Mouse (Mus musculus) kidney, adult 2 months (tissue): ENCODE data around the gene Pxk. TPM values are rescaled to one million over a fixed set of nuclear protein-coding genes. Genes with fewer than 3 reads are reported as not detected.

Experiments used
- DNase-seq: peaks from one replicate; pipeline ENCODE4 v3.0.0; 2021
- H3K27ac ChIP-seq: fragments of 200-500 bp; 2 replicates; pipeline ENCODE4 v1.5.1; 2012; ENCODE audit warnings: low read depth, low read length, control low read depth, inconsistent platforms; ENCODE audit not compliant: insufficient read depth
- H3K27me3 ChIP-seq: fragments of 200-500 bp; replicated peaks from 2 replicates; pipeline ENCODE4 v1.6.1; 2012; ENCODE audit warnings: mild to moderate bottlenecking, moderate library complexity, low read length, inconsistent platforms; ENCODE audit not compliant: control insufficient read depth, insufficient read depth
- H3K36me3 ChIP-seq: fragments of 200-500 bp; 2 replicates; pipeline ENCODE4 v1.6.1; 2012; ENCODE audit warnings: mild to moderate bottlenecking, moderate library complexity, low read length, inconsistent platforms; ENCODE audit not compliant: control insufficient read depth, insufficient read depth
- H3K4me1 ChIP-seq: fragments of 200-500 bp; 2 replicates; pipeline ENCODE4 v1.6.1; 2011; ENCODE audit warnings: low read length; ENCODE audit not compliant: control insufficient read depth, insufficient read depth
- H3K4me3 ChIP-seq: fragments of 200-500 bp; 2 replicates; pipeline ENCODE4 v1.5.1; 2011; ENCODE audit warnings: mild to moderate bottlenecking, low read depth, low read length, control low read depth; ENCODE audit not compliant: insufficient read depth
- CTCF ChIP-seq: fragments of 200-500 bp; conservative IDR thresholded peaks from 2 replicates; pipeline ENCODE4 v1.5.1; 2011; ENCODE audit warnings: low read depth, mild to moderate bottlenecking, control low read depth, low read length, moderate library complexity, mixed read lengths; ENCODE audit not compliant: insufficient read depth, insufficient read length
- POLR2A ChIP-seq: fragments of 200-500 bp; IDR thresholded peaks from one replicate; pipeline ENCODE4 v1.6.1; 2011; ENCODE audit warnings: low read depth, low read length, control low read depth
- WGBS: fragments of 180-500 bp; shearing (Covaris S2); methylation state at CpG from one replicate; pipeline ENCODE4 v1.1.7; 2018; 5-methylcytosine and 5-hydroxymethylcytosine counted together
- polyA plus RNA-seq: library from polyadenylated mRNA; depleted of rRNA; stranded (reverse); fragments of >200 nt; gene quantifications from 2 replicates; pipeline ENCODE4 v1.2.3, GENCODE M21; 2012

Gene Pxk
- polyA plus RNA-seq, 1 experiment = 42.9 TPM

DNA sequence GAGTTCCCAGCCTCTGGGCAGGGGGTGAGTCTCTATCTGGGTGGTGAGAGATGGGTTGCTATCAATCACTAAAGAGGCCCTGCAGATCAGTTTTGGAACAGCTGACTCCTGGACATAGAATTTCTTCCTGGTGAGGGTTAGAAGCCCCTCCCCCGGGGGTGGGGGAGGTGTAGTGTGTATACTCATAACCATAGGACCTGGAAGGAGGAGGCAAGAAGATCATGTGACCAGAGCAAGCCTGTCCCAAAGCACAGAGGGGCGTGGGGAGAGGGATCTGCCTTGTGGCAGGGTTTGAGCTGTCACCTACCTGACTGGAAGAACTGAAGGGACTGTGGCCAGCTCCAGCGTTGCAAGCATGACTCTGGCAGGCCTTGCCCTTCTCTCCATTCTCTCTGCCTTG, 35.9 kb upstream of the Pxk start:
- Histone ChIP-seq H3K27ac (no peak overlapping the region), H3K4me3 (no peak overlapping the region), H3K36me3 (no peaks in the 10 kb centered on the region), H3K27me3 (no peaks in the 10 kb centered on the region), H3K4me1 (no peaks in the 10 kb centered on the region)
- 44% methylated on average over 3 of the region's 3 CpGs for WGBS
- no peak for TF ChIP-seq POLR2A
- no peak for TF ChIP-seq CTCF
- no peak for DNase-seq

DNA sequence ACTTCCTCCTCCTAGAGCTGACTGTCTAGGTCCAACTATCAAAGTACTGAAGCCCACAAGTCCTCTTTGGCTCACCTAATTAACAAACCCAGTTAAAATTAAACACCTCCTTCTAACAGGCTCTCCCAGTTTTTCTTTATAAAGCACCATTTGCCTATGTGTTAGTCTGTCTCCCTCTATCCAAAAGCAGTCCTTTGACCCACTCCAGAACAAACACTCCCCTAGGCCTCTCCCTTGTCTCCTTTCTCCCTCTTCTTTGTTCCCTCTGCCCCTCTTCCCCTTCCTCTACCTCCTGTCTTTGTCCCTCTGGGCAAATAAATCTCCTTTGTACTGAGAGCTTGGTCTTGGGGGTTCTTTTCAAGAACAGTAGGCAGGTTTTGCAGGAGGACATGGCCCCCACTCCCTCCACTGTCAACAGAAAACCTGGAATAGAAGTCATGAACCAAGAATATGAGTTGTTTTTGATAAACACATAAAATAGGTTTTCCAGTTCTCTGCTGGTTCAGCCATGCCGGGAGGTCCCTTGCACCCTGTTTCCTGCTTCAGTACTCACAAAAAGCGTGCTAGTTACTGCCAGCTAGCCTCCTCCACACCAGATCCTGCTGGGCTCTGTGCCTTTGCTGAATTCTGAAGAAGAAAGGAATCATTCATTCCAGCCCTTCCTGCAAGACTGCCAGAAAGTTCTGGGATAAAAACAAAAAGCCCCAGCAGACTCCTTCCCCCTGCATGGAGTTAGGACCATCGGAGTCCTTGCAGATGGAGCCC, 35.3 kb upstream of the Pxk start:
- H3K4me3 ChIP-seq = no peak overlapping the region
- TF ChIP-seq POLR2A = no peak
- no peak for TF ChIP-seq CTCF
- H3K36me3 ChIP-seq = no peaks in the 10 kb centered on the region
- no peaks in the 10 kb centered on the region for H3K27me3 ChIP-seq
- H3K4me1 ChIP-seq = no peaks in the 10 kb centered on the region
- WGBS = 48% methylated on average over 3 of the region's 3 CpGs
- DNase-seq = no peak
- H3K27ac ChIP-seq = no peak overlapping the region

DNA sequence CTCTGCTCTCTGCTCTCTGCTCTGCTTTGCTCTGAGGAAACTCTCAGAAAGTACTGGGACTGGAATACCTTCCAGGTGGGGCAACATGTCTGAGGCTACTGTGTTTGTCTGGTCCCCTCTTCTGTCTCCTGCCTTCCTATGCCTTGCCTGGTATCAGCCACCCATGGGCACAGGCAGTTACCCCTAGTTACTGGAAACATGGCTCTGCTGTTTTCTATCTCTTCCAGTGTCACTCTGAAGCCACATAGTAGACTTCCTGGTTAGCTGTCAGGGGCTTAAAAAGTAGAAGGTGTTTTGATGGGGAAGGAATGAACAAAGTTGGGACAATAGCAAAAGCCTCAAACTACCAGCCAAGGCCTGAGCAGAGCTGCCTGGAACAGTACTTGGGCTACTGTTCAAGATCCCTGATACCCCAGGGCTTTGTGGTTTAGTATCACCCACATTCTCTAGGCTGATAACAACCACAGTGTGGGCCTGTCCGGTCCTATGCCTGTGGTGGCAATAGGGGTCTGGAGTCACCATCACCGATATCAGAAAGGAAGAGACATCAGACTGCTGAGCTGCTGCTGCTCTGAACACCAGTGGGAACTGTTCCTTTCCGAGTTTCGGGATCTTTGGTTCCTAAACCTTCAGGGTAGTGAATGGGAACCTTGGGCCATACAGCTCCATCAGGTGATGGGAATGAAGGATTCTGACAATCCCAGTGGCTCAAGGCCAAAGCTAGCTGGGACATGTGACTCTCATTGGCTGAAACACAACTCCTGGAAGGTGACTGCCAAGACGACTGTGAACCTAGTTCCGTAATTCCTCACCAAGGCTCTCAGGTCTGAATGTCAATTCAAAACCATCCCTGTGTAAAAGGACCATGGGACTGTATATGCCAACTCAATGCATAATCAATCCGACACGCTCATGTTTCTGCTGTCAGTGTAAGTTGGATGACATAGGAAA, 33.9 kb upstream of the Pxk start:
- H3K27ac ChIP-seq = no peak overlapping the region
- no peaks in the 10 kb centered on the region for H3K27me3 ChIP-seq
- no peak overlapping the region for H3K4me3 ChIP-seq
- DNase-seq = peak; percentile 8
- 88% methylated on average over 8 of the region's 8 CpGs for WGBS
- no peaks in the 10 kb centered on the region for H3K36me3 ChIP-seq
- H3K4me1 ChIP-seq = no peaks in the 10 kb centered on the region
- TF ChIP-seq CTCF = no peak
- TF ChIP-seq POLR2A = no peak

DNA sequence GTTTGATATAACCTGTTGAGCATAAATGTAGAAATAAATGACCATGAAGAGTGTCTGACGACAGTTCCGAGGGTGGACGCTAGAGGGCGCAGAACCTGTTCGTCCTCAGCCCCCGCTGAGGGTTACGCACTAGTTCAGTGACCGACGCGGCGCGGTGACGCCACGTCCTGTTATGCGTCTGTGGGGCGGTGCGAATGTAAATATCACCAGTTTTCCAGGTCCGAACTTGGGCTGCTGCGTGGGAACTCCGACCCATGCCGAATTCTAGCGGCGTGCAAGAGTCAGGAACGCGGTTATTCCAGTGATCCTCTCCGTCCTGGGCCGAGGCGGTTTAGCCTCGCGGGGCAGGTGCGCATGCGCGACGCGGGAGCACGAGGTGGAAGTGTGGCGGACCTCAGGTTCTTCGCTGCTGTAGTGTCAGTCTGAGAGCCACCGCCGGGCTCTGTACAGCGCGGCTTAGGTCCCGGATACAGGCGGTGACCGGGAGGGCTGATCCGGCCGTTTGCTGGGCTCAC, 17.8 kb upstream of the Pxk start, which contains the start of gene Rpp14:
TSS of gene Rpp14 (plus strand) at position 203 of the 515 bp plus-strand sequence.
- Histone ChIP-seq H3K4me3 (peak within 1 kb of the TSS; percentile 83), H3K36me3 (no peaks in the 10 kb centered on the region), H3K4me1 (0 out of 2 replicates have a peak, but pooled peaks cover 3% of the 10 kb centered on the region), H3K27me3 (no peaks in the 10 kb centered on the region), H3K27ac (peak within 1 kb of the TSS; percentile 98)
- TF ChIP-seq POLR2A (no peak), CTCF (peak; percentile 97)
- under 1% methylated on average over 47 of the region's 47 CpGs for WGBS
- peak; percentile 96 for DNase-seq

DNA sequence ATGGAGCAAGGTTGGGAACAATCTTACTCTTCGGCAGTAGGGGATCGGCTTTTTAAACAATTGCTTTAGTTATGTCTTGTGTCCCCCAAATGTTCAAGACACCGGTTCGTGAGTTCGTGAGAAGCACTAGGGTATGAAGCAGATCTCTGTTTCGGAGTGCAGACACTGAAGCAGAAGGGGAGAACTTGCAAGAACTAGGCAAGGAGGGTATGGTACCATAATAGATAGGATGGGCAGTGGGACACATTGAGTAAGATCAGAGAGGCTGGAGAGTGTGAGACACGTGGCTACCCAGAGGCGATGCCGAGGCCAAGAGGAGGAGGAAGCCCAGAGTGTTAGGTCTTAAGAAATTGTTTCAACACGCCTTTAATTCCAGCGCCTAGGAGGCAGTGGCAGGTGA, 17.3 kb upstream of the Pxk start:
- no peaks in the 10 kb centered on the region for H3K27me3 ChIP-seq
- H3K27ac ChIP-seq = peak overlapping the region; percentile 98
- under 1% methylated on average over 11 of the region's 11 CpGs for WGBS
- TF ChIP-seq CTCF (no peak), POLR2A (no peak)
- peak; percentile 25 for DNase-seq
- H3K4me1 ChIP-seq = 0 out of 2 replicates have a peak, but pooled peaks cover 3% of the 10 kb centered on the region
- no peaks in the 10 kb centered on the region for H3K36me3 ChIP-seq
- peak overlapping the region; percentile 83 for H3K4me3 ChIP-seq

DNA sequence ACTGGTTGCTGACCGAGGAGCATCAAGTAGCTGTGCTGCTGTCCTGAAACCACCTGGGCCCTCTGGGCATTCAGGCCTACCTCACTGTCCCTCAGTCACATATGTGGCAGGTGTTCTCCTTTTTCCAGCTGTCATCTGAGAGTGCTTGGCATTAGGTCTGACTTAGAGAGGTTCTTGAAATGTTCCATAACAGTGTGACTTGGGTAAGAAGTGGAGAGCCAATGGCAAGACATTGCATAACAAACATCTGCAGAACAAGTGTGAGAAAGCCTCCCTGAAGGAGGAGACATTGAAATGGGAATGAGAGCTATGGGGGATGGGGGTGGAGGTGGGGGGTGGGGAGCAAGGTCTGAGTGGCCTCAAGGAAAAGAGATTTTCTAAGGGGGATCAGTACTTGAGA, 15.1 kb upstream of the Pxk start:
- no peak for DNase-seq
- 91% methylated on average over 1 of the region's 1 CpGs for WGBS

DNA sequence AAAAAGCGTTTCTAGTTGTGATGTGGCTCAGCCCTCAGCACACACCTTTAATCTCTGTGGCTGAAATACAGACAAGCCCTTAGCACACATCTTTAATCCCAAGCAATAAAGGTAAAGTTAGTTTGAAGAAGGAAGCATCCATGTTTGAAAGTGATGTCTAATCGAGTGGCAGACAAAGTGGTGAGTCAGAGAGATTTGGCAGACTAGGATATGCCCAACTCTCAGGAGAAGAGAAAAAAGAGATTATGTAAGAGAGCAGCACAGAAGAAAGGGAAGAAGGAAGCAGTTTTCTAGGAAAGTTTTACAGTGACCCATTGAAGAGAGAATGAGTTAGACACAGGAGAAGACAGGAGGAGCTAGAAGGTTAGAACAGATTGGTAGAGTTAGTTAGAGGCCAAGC, 9.0 kb upstream of the Pxk start:
- no peaks in the 10 kb centered on the region for H3K27me3 ChIP-seq
- DNase-seq = no peak
- H3K36me3 ChIP-seq = peaks cover 6% of the 10 kb centered on the region
- H3K4me3 ChIP-seq = no peak overlapping the region
- WGBS = 93% methylated on average over 2 of the region's 2 CpGs
- H3K27ac ChIP-seq = no peak overlapping the region
- TF ChIP-seq CTCF (no peak), POLR2A (no peak)
- H3K4me1 ChIP-seq = no peaks in the 10 kb centered on the region; the same call in 1 of the 2 replicates

More for the DNA sequence above, 15.1 kb upstream of the Pxk start:
- no peaks in the 10 kb centered on the region for H3K36me3 ChIP-seq
- 0 out of 2 replicates have a peak, but pooled peaks cover 3% of the 10 kb centered on the region for H3K4me1 ChIP-seq
- no peak overlapping the region for H3K4me3 ChIP-seq
- H3K27me3 ChIP-seq = no peaks in the 10 kb centered on the region
- no peak for TF ChIP-seq POLR2A
- no peak for TF ChIP-seq CTCF
- H3K27ac ChIP-seq = no peak overlapping the region
